Mouse (Mus musculus) testis, adult 2 months (tissue): ENCODE data around the gene Letm1. TPM values are rescaled to one million over a fixed set of nuclear protein-coding genes. Genes with fewer than 3 reads are reported as not detected.
A peak's percentile ranks its signal among the peaks of the same experiment; 100 is the strongest.

ENCODE experiments used
- H3K27ac ChIP-seq: fragments of 200-500 bp; 2 replicates; pipeline ENCODE4 v1.5.1; 2012; ENCODE audit warnings: low read depth, low read length; ENCODE audit not compliant: control insufficient read depth, insufficient read depth
- H3K27me3 ChIP-seq: fragments of 200-500 bp; 2 replicates; pipeline ENCODE4 v1.6.1; 2012; ENCODE audit warnings: mild to moderate bottlenecking, low read length, moderate library complexity; ENCODE audit not compliant: control insufficient read depth, insufficient read depth
- H3K36me3 ChIP-seq: fragments of 200-500 bp; 2 replicates; pipeline ENCODE4 v1.6.1; 2012; ENCODE audit warnings: mild to moderate bottlenecking, low read length; ENCODE audit not compliant: control insufficient read depth, insufficient read depth
- H3K4me1 ChIP-seq: fragments of 200-500 bp; 2 replicates; pipeline ENCODE4 v1.6.1; 2012; ENCODE audit warnings: low read length; ENCODE audit not compliant: control insufficient read depth, insufficient read depth
- H3K4me3 ChIP-seq: fragments of 200-500 bp; 2 replicates; pipeline ENCODE4 v1.5.1; 2012; ENCODE audit warnings: low read depth, mild to moderate bottlenecking, low read length, moderate library complexity, mixed read lengths; ENCODE audit not compliant: control insufficient read depth
- CTCF ChIP-seq: fragments of 200-500 bp; IDR thresholded peaks from 2 replicates; pipeline ENCODE4 v1.5.1; 2012; ENCODE audit warnings: low read depth, mild to moderate bottlenecking, inconsistent platforms, low read length, moderate library complexity; ENCODE audit not compliant: control insufficient read depth, insufficient read depth, insufficient replicate concordance
- POLR2A ChIP-seq: fragments of 200-500 bp; IDR thresholded peaks from 2 replicates; pipeline ENCODE4 v1.6.1; 2012; ENCODE audit warnings: low read depth, mild to moderate bottlenecking, inconsistent platforms, low read length, moderate library complexity; ENCODE audit not compliant: control insufficient read depth
- polyA plus RNA-seq: library from polyadenylated mRNA; depleted of rRNA; stranded (reverse); fragments of >200 nt; gene quantifications from 2 replicates; pipeline ENCODE4 v1.2.3, GENCODE M21; 2012; rRNA removed

Letm1 gene
- polyA plus RNA-seq, 1 experiment: 24.1 TPM

- peaks cover 21% of the 10 kb centered on the region for H3K4me1 ChIP-seq
- no peak overlapping the region for H3K27ac ChIP-seq
- no peaks in the 10 kb centered on the region for H3K27me3 ChIP-seq
- no peaks in the 10 kb centered on the region for H3K36me3 ChIP-seq
- TF ChIP-seq CTCF (no peak), POLR2A (no peak)
- no peak overlapping the region for H3K4me3 ChIP-seq
Measured at GRCm38 (mm10) chr5:33697534-33697933, 85.1 kb downstream of the Letm1 start.

GRCm38 (mm10) chr5:33696430-33696829 is 86.2 kb downstream of the Letm1 start:
- H3K4me3 ChIP-seq: no peak overlapping the region
- no peak overlapping the region for H3K27ac ChIP-seq
- TF ChIP-seq CTCF (no peak), POLR2A (no peak)
- peaks cover 26% of the 10 kb centered on the region for H3K4me1 ChIP-seq
- no peaks in the 10 kb centered on the region for H3K27me3 ChIP-seq
- H3K36me3 ChIP-seq: no peaks in the 10 kb centered on the region

- Histone ChIP-seq H3K27ac (no peak overlapping the region), H3K36me3 (no peaks in the 10 kb centered on the region), H3K4me1 (peaks cover 26% of the 10 kb centered on the region), H3K27me3 (no peaks in the 10 kb centered on the region), H3K4me3 (peak overlapping the region; percentile 70)
- no peak for TF ChIP-seq CTCF
- TF ChIP-seq POLR2A: no peak
Measured at GRCm38 (mm10) chr5:33695718-33696121, 86.9 kb downstream of the Letm1 start.

- TF ChIP-seq POLR2A: no peak
- TF ChIP-seq CTCF: no peak
- H3K4me3 ChIP-seq: peak overlapping the region; percentile 70
- H3K4me1 ChIP-seq: peaks cover 26% of the 10 kb centered on the region
- H3K27me3 ChIP-seq: no peaks in the 10 kb centered on the region
- H3K27ac ChIP-seq: no peak overlapping the region
- no peaks in the 10 kb centered on the region for H3K36me3 ChIP-seq
Measured at GRCm38 (mm10) chr5:33694848-33695717, 87.5 kb downstream of the Letm1 start.

GRCm38 (mm10) chr5:33694461-33694847 is 88.2 kb downstream of the Letm1 start:
- no peak overlapping the region for H3K27ac ChIP-seq
- H3K27me3 ChIP-seq: no peaks in the 10 kb centered on the region

GRCm38 (mm10) chr5:33692393-33692792 is 90.2 kb downstream of the Letm1 start:
- H3K27ac ChIP-seq: no peak overlapping the region
- H3K27me3 ChIP-seq: no peaks in the 10 kb centered on the region
- no peaks in the 10 kb centered on the region for H3K36me3 ChIP-seq
- TF ChIP-seq POLR2A (no peak), CTCF (no peak)
- H3K4me1 ChIP-seq: peaks cover 26% of the 10 kb centered on the region
- H3K4me3 ChIP-seq: no peak overlapping the region

More at GRCm38 (mm10) chr5:33694461-33694847, 88.2 kb downstream of the Letm1 start:
- TF ChIP-seq CTCF (no peak), POLR2A (no peak)
- Histone ChIP-seq H3K4me1 (peaks cover 26% of the 10 kb centered on the region), H3K4me3 (no peak overlapping the region), H3K36me3 (no peaks in the 10 kb centered on the region)

GRCm38 (mm10) chr5:33689852-33690645 is 92.6 kb downstream of the Letm1 start:
- Histone ChIP-seq H3K27me3 (no peaks in the 10 kb centered on the region), H3K27ac (no peak overlapping the region), H3K4me1 (peaks cover 13% of the 10 kb centered on the region), H3K36me3 (no peaks in the 10 kb centered on the region), H3K4me3 (no peak overlapping the region)
- TF ChIP-seq CTCF: no peak
- no peak for TF ChIP-seq POLR2A

Other genes with a start within 250 kb of the Letm1 start
- gene Fam53a, start 153.2 kb downstream of the Letm1 start, polyA plus RNA-seq: 16.4 and 17.6 TPM in 2 replicates
- 23.7 and 24.9 TPM in 2 replicates for gene Gm9903, start 152.9 kb downstream of the Letm1 start, polyA plus RNA-seq
- gene Slbp, start 130.2 kb downstream of the Letm1 start, polyA plus RNA-seq: 68.0 and 70.6 TPM in 2 replicates
- gene Tacc3, start 124.7 kb downstream of the Letm1 start, polyA plus RNA-seq: 42.6 and 42.8 TPM in 2 replicates
- 50.6 and 56.1 TPM in 2 replicates for gene Tmem129, start 124.4 kb downstream of the Letm1 start, polyA plus RNA-seq
- gene Fgfr3, start 61.1 kb downstream of the Letm1 start, polyA plus RNA-seq: 3.8 and 4.3 TPM in 2 replicates
- 48.5 and 54.5 TPM in 2 replicates for gene Nsd2, start 37.9 kb upstream of the Letm1 start, polyA plus RNA-seq
- 33.4 and 38.7 TPM in 2 replicates for gene Nelfa, start 153.6 kb upstream of the Letm1 start, polyA plus RNA-seq
- gene Gm1673, start 200.6 kb upstream of the Letm1 start, polyA plus RNA-seq: 154 and 207 TPM in 2 replicates
- gene Nat8l, start 213.2 kb upstream of the Letm1 start, polyA plus RNA-seq: 0.40 and 0.41 TPM in 2 replicates